Mouse (Mus musculus) layer of hippocampus, adult 9-10 months (tissue): ENCODE measurements around the gene Cpeb3.
"Not testable (repeated sequence)": the region's sequence is repeated elsewhere in the genome, so short reads cannot be mapped to it uniquely, and the experiment has no call there.

Experiments used
- DNase-seq: peaks from one replicate; pipeline ENCODE4 v3.0.0; 2022; ENCODE audit warnings: low spot score

Cpeb3 gene

GRCm38 (mm10) chr19:37079151-37079550 is 129.2 kb downstream of the Cpeb3 start:
- no peak for DNase-seq

- no peak for DNase-seq
These were observed 129.8 kb downstream of the Cpeb3 start for GRCm38 (mm10) chr19:37078571-37078970.

GRCm38 (mm10) chr19:37078064-37078463 is 130.3 kb downstream of the Cpeb3 start:
- no peak for DNase-seq

- DNase-seq = not testable (repeated sequence)
These were observed 131.1 kb downstream of the Cpeb3 start for GRCm38 (mm10) chr19:37077258-37077657.

GRCm38 (mm10) chr19:37076646-37077045 is 131.8 kb downstream of the Cpeb3 start:
- no peak for DNase-seq

GRCm38 (mm10) chr19:37076116-37076515 is 132.3 kb downstream of the Cpeb3 start:
- no peak for DNase-seq

- DNase-seq = no peak
These were observed 132.7 kb downstream of the Cpeb3 start for GRCm38 (mm10) chr19:37075690-37076089.

GRCm38 (mm10) chr19:37074726-37075125 is 133.7 kb downstream of the Cpeb3 start:
- no peak for DNase-seq

GRCm38 (mm10) chr19:37074276-37074675 is 134.1 kb downstream of the Cpeb3 start:
- no peak for DNase-seq

- DNase-seq = no peak
These were observed 135.4 kb downstream of the Cpeb3 start for GRCm38 (mm10) chr19:37072871-37073629.

- no peak for DNase-seq
These were observed 139.2 kb downstream of the Cpeb3 start for GRCm38 (mm10) chr19:37069243-37069642.

GRCm38 (mm10) chr19:37060078-37060477 is 148.3 kb downstream of the Cpeb3 start:
- no peak for DNase-seq

GRCm38 (mm10) chr19:37059623-37060022 is 148.8 kb downstream of the Cpeb3 start:
- DNase-seq = no peak

- no peak for DNase-seq
These were observed 151.1 kb downstream of the Cpeb3 start for GRCm38 (mm10) chr19:37057161-37057905.

- no peak for DNase-seq
These were observed 152.3 kb downstream of the Cpeb3 start for GRCm38 (mm10) chr19:37055976-37056556.

GRCm38 (mm10) chr19:37050643-37051345 is 157.6 kb downstream of the Cpeb3 start:
- DNase-seq = peak; percentile 70

- DNase-seq = no peak
These were observed 159.9 kb downstream of the Cpeb3 start for GRCm38 (mm10) chr19:37048507-37048906.

- no peak for DNase-seq
These were observed 164.0 kb downstream of the Cpeb3 start for GRCm38 (mm10) chr19:37044431-37044830.

GRCm38 (mm10) chr19:37040906-37041305 is 167.5 kb downstream of the Cpeb3 start:
- no peak for DNase-seq

- DNase-seq = peak; percentile 16
These were observed 176.0 kb downstream of the Cpeb3 start for GRCm38 (mm10) chr19:37032364-37032763.

GRCm38 (mm10) chr19:37031446-37031845 is 177.0 kb downstream of the Cpeb3 start:
- no peak for DNase-seq

GRCm38 (mm10) chr19:37029771-37030170 is 178.6 kb downstream of the Cpeb3 start:
- DNase-seq = no peak
